Mouse (Mus musculus) testis, postnatal 10 days (tissue): ENCODE data around the gene Bbip1.

Experiments
- DNase-seq: peaks from one replicate; pipeline ENCODE4 v3.0.0; 2021; ENCODE audit warnings: low spot score

Gene Bbip1

DNA sequence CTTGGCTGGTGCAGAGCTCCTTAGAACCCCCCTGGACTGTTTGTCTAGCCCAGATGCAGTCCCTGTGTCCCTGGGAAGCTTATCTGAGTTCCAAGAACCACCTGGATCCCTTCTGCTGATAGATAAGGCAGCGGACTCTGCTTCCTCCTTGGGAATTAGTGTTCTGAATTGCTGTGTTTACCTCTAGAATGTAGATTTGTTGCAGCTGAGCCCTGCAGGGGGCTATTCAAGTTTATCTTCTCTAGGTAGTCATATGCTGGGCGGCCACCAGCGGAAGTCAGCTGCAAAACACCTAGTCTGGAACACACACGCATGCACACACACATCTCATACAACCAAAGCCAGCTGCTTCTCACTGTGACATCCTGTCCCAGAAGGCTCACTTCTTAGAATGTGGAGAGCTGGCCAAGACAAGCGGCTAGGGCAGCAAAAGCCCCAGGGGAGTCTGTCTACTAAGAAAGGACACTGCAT lies 53.6 kb downstream of the Bbip1 start:
- peak; percentile 38 for DNase-seq

DNA sequence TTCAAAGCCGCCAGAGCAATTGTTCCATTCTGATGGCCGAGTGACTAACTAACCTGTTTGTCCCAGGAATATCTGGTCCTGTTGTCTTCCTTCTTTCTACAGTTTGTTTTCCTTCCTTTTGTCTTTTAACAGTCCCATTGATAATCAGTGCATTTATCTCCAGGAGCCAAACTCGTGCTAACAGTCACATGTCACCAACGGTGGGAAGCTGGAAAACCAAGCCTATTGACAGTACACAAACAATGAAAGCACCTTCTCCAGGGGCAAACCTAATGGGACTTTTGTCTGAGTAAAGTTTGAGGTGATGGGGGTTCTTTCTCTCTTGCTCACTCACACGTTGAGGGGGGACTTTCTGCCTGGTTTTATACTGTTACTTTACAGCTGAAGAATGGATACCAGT lies 54.2 kb downstream of the Bbip1 start:
- DNase-seq = peak; percentile 29

- DNase-seq = peak; percentile 23
Measured at GRCm38 (mm10) chr19:53889555-53889954, 54.9 kb downstream of the Bbip1 start.

- DNase-seq = peak; percentile 5
Measured at GRCm38 (mm10) chr19:53888331-53888730, 56.1 kb downstream of the Bbip1 start.

DNA sequence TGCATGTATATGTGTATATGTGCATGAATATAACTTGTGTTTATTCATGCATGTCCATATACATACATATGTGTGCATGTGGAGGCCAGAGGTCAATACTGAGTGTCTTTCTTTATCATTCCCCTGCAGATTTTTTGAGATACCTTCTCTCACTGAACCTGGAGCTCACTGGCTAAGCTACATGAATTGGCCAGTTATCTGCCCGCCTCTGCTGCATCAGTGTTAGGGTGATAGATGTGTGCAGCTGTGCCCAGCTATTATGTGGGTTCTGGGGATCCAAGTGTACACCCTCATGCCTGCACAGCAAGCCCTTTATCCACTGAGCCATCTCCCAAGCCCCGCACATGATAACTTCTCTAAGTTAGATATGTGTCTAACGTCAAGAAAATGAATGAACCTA lies 56.6 kb downstream of the Bbip1 start:
- DNase-seq = peak; percentile 5

GRCm38 (mm10) chr19:53886576-53887370 lies 57.7 kb downstream of the Bbip1 start:
- peak; percentile 35 for DNase-seq

DNA sequence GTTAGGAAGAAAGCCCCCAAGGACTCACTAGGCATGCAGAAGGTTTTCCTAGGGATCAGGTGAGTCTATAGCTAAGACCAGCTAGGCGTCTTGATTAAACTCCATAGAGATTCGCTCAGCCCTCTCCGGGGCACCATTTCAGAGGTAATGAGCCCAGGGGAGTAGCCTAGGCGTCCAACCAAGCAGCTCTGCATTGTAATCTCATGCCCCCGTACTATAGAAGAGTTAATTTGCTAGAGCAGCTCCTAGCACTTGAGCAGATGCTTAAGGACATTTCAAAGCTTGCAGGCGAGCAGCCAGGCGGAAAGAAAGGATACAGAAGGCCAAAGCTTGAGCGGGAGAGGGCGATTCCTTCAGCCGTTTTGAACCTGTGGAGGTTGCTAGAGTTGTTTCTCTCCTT lies 59.0 kb downstream of the Bbip1 start:
- no peak for DNase-seq

GRCm38 (mm10) chr19:53881786-53882185 lies 62.6 kb downstream of the Bbip1 start:
- no peak for DNase-seq

GRCm38 (mm10) chr19:53880460-53880859 lies 64.0 kb downstream of the Bbip1 start:
- DNase-seq = no peak
